Mouse (Mus musculus) 416B (cell line): ENCODE data around the gene Prkd1.
"Not testable (repeated sequence)": the region's sequence is repeated elsewhere in the genome, so short reads cannot be mapped to it uniquely, and the experiment has no call there.

Source experiments
- DNase-seq: peaks from one replicate; pipeline ENCODE4 v3.0.0; 2011; ENCODE audit warnings: low read depth

Gene Prkd1

GRCm38 (mm10) chr12:50648671-50649541 is at the start of gene Prkd1:
Prkd1 (minus strand) TSS chr12:50649098.
- no peak for DNase-seq

DNA sequence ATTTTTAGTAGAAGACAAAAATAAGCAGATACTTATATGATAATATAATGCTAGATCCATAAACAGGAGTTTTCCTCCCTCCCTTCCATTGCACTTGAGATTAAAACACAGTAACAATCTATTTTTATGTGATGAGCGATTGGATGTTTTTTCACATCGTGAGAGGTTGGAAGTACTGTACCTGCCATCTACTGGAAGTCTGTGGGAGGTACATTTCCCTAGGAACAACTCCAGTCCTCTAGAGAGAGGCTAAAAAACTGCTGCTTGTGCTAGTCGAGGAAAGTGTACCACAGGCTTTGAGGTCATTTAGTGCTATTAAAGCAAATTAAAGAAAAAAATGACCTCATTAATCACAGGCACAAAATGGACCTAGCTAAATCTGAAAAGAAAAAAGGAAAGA is 48.6 kb upstream of the Prkd1 start:
- DNase-seq, result no peak

GRCm38 (mm10) chr12:50648176-50648670 is 675 bp downstream of the Prkd1 start:
- no peak for DNase-seq

GRCm38 (mm10) chr12:50646857-50647256 is 2.0 kb downstream of the Prkd1 start:
- no peak for DNase-seq

- no peak for DNase-seq
Observed at GRCm38 (mm10) chr12:50642671-50643070, 6.2 kb downstream of the Prkd1 start.

GRCm38 (mm10) chr12:50640171-50640570 is 8.7 kb downstream of the Prkd1 start:
- DNase-seq, result no peak

DNA sequence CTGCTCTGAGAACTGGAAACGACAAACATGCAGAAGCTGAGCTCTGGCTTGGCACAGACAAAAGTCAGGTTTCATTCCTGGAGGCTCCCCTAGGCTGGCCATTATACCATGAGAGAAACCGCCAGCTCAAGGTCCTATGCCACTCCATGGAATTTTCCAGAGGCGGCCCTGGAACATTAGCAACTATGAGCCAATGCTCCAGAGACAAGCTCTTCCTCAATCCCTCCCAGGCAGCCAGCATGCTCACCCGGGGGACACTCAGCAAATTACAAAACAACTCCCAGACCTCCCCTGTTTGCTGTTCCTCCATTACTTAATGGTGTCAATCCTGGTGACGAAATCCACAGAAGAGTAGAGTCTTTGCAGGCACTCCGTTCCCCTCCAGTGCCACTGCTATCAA is 14.5 kb downstream of the Prkd1 start:
- DNase-seq, result no peak

DNA sequence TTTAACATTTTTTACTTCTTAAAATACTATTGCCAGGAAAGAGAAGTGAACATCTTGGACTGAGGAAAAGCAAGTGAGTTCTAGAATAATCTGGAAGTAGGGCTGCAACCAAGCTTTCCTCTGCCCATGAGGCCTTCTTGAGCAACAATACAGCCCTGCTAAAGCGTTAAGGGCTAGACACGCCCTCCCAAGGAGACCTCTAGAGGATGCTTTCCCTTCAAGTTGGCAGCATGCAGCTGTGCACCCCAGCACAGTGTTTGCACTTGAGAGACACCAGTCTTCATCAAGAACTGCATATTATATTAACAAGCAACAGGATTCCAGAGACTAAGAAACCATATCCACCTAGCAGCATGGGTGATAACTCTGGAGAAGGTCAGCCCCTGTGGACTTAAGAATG is 22.8 kb downstream of the Prkd1 start:
- not testable (repeated sequence) for DNase-seq

DNA sequence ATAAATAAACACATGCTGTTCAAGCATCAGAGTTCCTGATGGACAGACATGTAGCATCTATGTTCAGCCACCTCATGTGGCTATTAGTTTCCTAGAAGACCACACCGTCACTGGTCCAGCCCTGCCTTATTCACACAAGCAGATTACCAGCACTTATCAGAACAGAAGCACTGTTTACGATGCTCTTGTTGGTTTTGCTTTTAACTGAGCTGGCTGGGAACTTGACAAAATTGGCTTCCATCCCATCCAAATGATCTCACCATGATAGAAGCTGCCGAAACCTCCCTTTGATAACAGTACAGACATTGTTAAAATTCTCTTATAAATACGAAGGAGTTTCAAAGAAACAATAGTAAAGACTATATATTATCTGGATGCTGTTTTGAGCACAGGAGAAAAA is 24.7 kb downstream of the Prkd1 start:
- no peak for DNase-seq

- DNase-seq, result no peak
Observed at GRCm38 (mm10) chr12:50615852-50616251, 33.0 kb downstream of the Prkd1 start.

DNA sequence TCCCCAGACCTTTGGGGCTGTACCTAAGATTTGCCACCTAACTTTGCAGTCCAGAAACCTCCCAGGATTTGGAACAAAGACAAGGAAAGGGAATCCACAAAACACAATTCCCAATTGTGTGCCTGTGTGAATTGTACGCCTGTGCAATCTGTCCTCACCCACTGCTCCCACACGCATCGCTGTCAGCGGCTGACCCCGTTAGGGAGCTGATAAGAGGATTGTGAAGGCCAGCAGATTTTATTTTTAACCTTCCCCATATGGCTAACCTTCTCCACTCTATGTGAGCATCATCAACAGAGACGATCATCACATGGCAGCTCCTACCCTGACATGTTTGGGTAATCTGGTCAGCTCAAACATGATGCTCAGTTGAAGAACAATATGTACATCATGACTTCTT is 34.6 kb downstream of the Prkd1 start:
- DNase-seq, result no peak

DNA sequence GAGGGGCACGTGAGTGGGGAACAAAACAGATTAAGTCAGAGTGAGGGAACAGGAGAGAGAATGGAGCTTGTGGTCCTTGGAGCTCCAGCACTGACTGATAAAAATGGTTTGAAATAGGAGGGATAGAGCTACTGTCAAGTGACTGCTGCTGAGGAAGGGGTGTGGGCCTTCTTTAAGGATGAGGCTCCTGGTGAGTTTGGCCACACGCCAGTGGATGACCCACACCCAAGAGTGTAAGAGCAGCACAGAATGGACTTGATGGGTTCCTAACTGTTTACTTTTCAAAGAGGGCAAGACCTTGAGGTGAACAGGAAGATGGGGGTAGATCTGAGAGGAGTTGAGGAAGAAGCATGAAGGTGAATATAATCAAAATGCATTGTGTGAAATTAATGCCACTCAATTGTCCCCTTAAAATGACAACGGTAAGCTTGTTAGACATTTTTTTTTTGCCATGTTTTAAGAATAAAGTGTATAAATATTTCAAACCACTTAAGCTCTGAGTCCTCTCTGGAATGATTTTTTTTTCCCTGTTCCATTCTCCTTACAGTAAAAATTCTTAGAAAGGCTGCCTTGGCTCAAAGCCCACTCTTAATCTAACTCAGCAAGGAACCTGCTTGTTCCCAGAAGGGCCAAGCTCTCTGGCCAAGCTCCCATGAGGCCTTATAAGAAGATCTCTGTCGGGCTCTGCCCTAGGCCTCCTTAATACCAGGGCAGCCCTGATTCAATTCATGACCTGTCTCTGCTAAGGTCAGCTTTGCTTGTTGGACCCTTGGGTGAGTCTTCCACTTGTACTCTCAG is 42.0 kb downstream of the Prkd1 start:
- no peak for DNase-seq

- DNase-seq, result no peak
Observed at GRCm38 (mm10) chr12:50599370-50599769, 49.5 kb downstream of the Prkd1 start.

GRCm38 (mm10) chr12:50598053-50598988 is 50.6 kb downstream of the Prkd1 start:
- DNase-seq, result no peak

DNA sequence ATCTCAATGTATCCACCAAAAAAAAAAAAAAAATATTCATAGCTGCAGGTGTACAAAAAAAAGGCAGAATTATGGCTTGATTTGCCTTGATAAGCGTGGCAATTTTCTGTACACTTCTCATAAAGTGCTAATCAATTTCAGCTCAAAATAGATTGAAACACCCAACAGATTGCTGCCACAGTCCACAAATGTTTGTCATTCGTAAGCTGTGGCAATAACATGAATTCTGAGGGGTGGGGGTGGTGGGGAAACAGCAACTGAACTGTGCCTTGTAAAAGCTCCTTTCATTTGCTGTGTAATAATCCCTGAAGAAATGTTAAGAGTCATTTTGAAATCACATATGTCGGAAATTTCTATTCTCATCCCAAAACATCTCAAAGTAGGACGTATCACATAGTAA is 51.4 kb downstream of the Prkd1 start:
- DNase-seq, result no peak

GRCm38 (mm10) chr12:50595777-50596176 is 53.1 kb downstream of the Prkd1 start:
- no peak for DNase-seq

DNA sequence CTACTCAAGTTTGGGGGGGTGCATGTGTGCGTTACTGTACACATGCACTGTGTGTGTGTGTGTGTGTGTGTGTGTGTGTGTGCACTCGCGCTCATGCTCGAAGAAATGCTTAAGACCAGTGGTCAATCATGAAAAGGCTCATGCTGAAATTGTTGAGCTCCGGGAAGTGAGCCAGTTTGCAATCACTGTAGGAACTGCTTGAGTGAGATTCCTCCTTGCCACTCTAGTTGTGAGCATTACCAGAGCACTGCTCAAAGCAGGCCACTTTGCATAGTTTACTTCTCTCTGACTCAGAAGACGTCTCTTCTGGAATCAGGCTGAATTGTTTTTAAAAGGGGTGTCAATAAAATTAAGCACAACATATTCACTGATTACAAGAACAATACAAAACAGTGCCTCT is 54.4 kb downstream of the Prkd1 start:
- DNase-seq, result no peak

- DNase-seq, result no peak
Observed at GRCm38 (mm10) chr12:50593481-50593880, 55.4 kb downstream of the Prkd1 start.

DNA sequence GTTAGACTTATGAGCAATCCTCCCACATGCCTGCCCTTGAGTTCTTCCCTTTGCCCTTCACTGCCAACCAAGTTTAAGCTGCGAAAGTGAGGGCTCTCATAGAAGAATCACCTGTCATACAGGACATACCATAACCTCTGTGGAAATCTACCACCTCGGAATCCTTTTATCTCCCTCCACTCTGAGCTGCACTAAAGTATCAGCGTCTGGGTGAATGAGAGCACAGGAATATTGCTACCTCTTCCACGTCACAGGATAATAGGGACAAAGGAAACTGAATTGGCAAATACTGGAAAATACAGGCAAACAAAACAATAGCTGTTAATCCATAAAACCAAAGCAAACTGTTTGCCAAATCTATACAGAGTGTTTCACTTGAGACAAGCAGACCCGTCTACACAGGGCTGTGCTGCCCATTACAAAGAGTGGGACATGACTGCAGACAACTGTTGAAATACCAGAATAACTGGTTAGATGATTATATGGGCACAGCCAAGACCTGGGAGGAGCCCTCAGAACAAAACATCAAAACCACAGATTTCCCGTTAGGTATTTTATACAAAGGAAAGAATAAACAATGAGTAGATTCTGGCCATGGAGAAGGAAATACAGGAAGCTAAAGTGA is 60.6 kb downstream of the Prkd1 start:
- DNase-seq, result no peak

- no peak for DNase-seq
Observed at GRCm38 (mm10) chr12:50565198-50565597, 83.7 kb downstream of the Prkd1 start.

DNA sequence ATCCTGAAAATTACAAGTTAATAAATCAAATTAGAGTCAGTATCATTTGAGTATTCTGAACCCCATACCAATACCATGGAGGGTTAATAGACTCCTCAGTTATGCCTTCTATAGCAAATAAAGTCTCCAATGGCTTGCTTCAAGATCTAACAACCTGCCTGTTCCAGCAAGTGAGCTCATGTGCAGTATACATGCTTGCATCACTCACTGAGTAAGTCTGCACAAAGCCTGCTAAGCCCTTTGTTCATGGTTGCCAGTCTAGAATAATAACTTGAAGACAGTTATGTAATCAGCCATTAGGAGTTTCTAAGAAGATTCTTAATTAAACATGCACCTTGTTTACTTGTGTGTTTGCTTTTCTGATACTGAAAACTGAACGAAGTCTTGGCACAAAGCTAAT is 88.4 kb downstream of the Prkd1 start:
- no peak for DNase-seq
